Mouse (Mus musculus): ENCODE data around the gene Rac2. TPM values are rescaled to one million over a fixed set of nuclear protein-coding genes. Genes with fewer than 3 reads are reported as not detected.

The Rac2 gene
- polyA plus RNA-seq, 1 experiment from 2014 or later = 7.7 TPM

DNA sequence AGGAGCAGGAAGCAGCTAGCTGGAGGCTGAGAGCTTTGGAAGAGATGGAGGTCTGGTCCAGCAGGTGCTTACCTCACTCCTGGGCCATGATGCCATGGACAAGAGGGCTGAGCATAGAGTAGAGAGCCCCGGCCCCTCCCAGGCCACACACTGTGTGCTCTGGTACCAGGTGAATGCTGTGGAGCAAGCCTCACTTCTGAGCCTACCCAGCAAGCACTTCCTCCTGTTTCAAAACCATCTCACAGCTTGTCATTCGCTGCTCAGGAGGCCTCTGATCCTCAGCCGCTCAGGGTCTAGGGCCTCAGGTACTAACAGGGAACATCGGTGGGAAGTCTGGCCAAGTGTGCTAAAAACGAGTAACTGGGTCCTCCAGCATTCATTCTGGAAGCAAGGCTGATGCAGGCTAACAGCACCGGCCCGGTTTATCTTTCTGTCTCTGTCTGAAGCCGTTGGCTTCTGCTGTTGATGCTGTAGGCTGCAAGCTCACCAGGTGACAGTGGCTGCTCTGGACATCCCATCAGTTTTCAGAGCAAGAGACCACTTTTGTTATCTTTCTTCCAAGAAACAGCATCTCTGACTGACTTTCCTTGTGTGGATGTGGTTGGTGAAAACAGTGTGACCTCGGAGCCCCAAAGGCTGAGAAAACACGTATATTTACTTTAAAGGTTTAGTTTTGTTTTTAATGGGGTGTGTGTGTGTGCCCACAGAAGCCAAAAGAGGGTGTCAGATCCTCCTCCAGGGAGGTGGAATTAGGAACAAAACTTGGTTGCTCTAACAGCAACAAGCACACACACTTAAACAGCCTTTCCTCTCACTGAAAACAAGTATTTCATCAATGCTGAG, 14.7 kb downstream of the Rac2 start:
- no peaks in the 10 kb centered on the region; the same call in 1 of the 2 replicates for H3K27me3 ChIP-seq (replicated peaks; ENCODE audit: low read depth, poor library complexity, severe bottlenecking)
- H3K27ac ChIP-seq (replicated peaks) = no peak overlapping the region; the same call in 1 of the 2 replicates
- H3K36me3 ChIP-seq (replicated peaks) = no peaks in the 10 kb centered on the region
- DNase-seq (ENCODE audit: low spot score) = no peak
- no peaks in the 10 kb centered on the region; the same call in 1 of the 2 replicates for H3K9me3 ChIP-seq
- no peak overlapping the region for H3K4me3 ChIP-seq
- WGBS = 71% methylated on average over 10 of the region's 10 CpGs
- peaks cover 29% of the 10 kb centered on the region for H3K4me1 ChIP-seq

DNA sequence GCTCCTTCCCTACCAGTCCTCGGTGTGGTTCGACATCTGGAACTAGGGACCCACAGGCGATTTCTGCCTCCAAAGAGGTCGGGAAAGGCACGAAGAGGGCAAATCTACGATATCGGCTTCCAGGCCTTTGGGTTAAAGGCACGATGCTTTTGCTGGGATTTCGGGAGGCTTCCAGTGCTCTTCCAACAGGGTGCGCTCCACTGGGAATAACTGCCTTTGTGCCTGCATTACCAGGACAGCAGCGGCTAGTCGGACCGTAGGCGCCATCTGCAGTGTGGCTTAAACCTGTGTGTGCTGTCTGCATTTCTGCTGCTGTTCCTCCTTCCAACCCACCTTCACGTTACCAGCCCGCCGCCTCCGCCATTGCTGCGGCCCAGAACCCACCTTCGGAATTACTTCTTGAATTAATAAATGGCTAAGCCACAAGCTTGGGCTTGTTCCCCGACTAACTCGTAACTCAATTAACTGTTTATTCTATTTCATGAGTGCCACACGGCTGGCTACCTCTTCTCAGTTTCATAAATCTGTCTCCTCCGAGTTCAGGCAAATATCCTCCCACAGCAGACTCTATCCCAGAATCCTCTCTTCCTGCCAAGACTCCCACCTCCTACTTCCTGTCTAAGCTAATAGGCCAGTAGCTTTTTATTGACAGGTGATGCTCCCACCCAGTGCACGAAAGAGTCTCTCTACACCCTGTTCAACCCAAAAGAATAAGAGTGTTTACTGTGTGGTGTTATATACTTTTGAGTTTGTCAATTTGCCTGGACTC, 17.9 kb downstream of the Rac2 start:
- 56% methylated on average over 25 of the region's 25 CpGs for WGBS
- H3K4me3 ChIP-seq = peak overlapping the region; percentile 8; the same call in 1 of the 2 replicates

DNA sequence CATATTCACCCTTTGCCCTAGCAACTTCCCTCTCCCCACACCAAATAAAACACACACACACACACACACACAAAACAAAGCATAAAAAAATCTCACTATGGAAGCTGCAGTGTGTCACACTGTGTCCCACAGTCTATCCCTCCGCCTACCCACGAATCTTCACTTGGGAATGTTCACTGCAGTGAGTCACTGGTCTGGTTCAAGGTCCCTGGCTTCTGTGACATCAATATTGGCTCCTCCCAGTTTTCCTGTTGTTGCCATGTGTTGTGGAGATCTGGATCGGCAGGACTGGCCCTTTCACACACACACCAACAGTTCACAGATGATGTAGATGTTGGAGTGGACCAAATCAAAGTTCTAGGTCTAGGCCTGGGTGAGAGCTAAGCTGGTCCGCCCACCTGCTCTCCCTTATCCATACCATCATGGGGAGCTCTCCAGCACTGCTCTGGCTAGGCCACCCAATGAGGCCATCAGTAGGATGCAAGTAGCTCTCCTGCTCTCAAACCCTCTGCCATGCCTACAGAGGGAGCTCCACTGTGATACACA, 23.3 kb downstream of the Rac2 start:
- Histone ChIP-seq H3K4me3 (no peak overlapping the region), H3K36me3 (replicated peaks) (no peaks in the 10 kb centered on the region), H3K4me1 (peaks cover 29% of the 10 kb centered on the region), H3K9me3 (peaks cover 7% of the 10 kb centered on the region; the same call in 1 of the 2 replicates), H3K27me3 (replicated peaks; ENCODE audit: low read depth, poor library complexity, severe bottlenecking) (peaks cover 17% of the 10 kb centered on the region), H3K27ac (replicated peaks) (no peak overlapping the region)
- DNase-seq (ENCODE audit: low spot score) = no peak
- 81% methylated on average over 4 of the region's 4 CpGs for WGBS

More for the DNA sequence above, 17.9 kb downstream of the Rac2 start:
- Histone ChIP-seq H3K36me3 (replicated peaks) (no peaks in the 10 kb centered on the region), H3K27me3 (replicated peaks; ENCODE audit: low read depth, poor library complexity, severe bottlenecking) (no peaks in the 10 kb centered on the region; the same call in 1 of the 2 replicates), H3K4me1 (peaks cover 27% of the 10 kb centered on the region), H3K27ac (replicated peaks) (no peak overlapping the region), H3K9me3 (peaks cover 7% of the 10 kb centered on the region; the same call in 1 of the 2 replicates)
- peak; percentile 20 for DNase-seq (ENCODE audit: low spot score)

DNA sequence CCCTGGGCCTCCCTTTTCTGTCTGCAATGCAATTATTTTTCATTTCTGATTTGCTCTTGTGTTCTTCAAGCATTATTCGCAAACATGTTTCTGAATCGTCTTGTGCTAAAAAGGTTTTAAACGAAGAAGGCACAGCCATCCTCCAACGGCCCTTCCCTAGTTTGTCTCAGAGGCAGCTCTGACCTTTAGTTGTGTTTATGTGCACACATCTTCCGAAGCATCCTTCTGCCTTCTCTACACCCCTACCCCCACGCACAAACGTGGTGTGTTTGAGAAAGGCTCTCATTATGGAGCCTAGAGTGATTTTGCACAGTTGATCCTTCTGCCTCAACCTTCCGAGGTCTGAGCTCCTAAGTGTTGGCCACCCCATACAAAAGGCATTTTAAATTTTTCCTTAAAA, 23.9 kb downstream of the Rac2 start:
- H3K9me3 ChIP-seq = peaks cover 7% of the 10 kb centered on the region; the same call in 1 of the 2 replicates
- peaks cover 31% of the 10 kb centered on the region for H3K4me1 ChIP-seq
- H3K27me3 ChIP-seq (replicated peaks; ENCODE audit: low read depth, poor library complexity, severe bottlenecking) = peaks cover 23% of the 10 kb centered on the region
- no peak overlapping the region for H3K27ac ChIP-seq (replicated peaks)
- no peak for DNase-seq (ENCODE audit: low spot score)
- H3K4me3 ChIP-seq = no peak overlapping the region
- WGBS = 74% methylated on average over 8 of the region's 8 CpGs
- H3K36me3 ChIP-seq (replicated peaks) = no peaks in the 10 kb centered on the region

DNA sequence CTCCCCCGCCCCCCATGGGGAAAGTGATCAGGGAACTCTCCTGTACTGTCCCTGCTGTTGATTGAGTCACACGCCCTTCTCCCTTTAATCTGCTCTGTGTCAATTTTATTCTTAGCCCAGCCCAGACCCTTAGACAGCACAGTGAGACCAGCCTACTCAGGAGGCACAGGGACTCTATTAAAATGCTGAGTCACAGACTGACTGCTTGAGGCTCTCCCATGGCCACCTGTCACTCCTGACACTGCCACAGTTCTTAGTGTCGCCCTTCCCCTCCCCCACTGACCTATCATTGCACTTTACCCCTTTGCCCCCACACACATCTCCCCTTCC, 24.3 kb downstream of the Rac2 start:
- Histone ChIP-seq H3K27me3 (replicated peaks; ENCODE audit: low read depth, poor library complexity, severe bottlenecking) (peaks cover 27% of the 10 kb centered on the region), H3K9me3 (peaks cover 7% of the 10 kb centered on the region; the same call in 1 of the 2 replicates), H3K4me3 (no peak overlapping the region), H3K36me3 (replicated peaks) (no peaks in the 10 kb centered on the region), H3K27ac (replicated peaks) (no peak overlapping the region), H3K4me1 (peaks cover 31% of the 10 kb centered on the region)
- DNase-seq (ENCODE audit: low spot score) = no peak
- 34% methylated on average over 3 of the region's 3 CpGs for WGBS

DNA sequence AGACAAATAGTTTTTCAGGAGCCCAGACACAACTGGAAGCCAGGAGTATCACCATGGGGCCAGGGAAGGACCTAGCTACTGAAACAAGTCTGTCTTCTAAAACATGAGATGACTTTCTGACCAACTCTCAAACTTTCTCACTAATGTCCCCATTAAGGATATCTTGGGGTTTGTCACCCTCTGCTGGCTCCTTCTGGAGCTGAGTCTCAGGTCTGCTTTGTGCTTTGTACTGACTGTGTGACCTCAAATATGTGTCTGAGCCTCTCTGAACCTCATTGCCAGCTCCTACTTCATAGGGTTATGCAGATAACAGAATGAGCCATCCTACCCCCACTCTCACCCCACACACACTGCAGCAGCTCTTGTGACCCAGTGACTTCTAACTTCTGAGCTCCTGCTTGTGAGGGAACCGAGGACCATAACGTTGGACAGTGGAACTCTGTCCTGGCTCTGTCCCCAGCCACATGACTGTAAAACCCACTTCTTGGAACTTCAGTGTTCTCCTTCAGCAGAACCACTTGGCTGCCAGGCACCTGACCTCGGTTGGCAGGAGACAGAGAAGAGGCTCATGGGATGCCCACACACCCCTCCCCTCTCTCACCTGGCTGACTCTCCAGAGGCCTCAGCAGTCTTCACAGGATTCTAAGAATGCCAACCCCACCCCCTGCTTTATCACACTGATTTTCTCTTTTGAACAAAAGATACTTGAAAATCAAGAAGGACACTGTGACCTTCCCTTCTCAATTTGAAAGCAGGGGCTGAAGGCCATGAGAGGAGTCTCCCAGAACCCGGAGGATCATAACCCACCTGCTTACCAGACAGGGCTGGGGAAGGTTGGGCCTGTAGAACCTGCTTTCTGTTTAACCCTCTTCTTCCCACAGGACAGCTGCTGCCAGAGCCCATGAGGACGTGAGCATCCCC, 24.9 kb downstream of the Rac2 start:
- no peak overlapping the region for H3K4me3 ChIP-seq
- H3K9me3 ChIP-seq = peaks cover 7% of the 10 kb centered on the region; the same call in 1 of the 2 replicates
- H3K27ac ChIP-seq (replicated peaks) = no peak overlapping the region; the same call in 1 of the 2 replicates
- peaks cover 31% of the 10 kb centered on the region for H3K4me1 ChIP-seq
- no peaks in the 10 kb centered on the region for H3K36me3 ChIP-seq (replicated peaks)
- DNase-seq (ENCODE audit: low spot score) = no peak
- H3K27me3 ChIP-seq (replicated peaks; ENCODE audit: low read depth, poor library complexity, severe bottlenecking) = peaks cover 32% of the 10 kb centered on the region
- 49% methylated on average over 5 of the region's 5 CpGs for WGBS

DNA sequence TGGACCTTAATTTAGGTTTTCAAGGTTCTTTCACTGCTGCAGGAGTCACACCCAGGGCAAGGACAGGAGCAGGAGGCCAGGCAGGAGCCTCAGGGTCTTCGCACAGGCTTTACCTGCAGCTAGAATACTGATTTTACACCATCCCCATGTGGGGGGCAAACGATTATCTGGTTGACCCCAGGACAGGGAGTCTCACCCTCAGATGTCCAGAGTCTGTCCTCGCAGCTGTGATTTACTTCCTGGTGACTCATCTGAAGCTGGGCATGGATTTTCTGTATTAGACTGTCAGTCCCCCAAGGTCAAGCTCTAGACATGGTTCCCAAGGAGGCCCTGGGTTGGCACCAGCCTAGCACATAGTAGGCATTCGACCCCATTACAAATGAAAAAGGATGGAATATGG, 26.5 kb downstream of the Rac2 start:
- DNase-seq (ENCODE audit: low spot score) = no peak

DNA sequence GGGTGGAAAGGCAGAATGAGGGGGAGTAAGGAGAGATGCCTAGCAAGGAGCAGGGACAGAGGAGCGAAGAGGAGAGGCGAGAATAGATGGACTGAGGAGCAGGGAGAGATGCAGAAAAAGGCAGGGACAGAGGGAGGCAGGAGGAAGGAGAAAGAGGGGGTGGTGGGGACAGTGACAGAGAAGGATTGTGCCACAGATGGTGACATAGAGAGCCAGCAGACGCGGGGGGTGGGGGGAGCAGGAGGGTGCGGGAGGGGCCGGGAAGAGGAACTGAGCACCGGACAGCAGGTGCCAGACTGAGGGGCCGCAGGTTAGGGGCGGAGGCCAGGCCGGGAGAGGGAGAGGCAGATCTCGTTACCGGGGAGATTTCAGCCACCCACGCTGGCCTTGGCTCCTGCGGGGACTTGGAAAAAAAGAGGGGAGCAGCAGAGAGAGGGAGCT, 28.0 kb downstream of the Rac2 start, which contains the start of gene Sstr3:
Gene Sstr3 (minus strand): TSS at position 125 of the 441 bp plus-strand sequence.
- peak within 1 kb of the TSS; percentile 35; the same call in 1 of the 2 replicates for H3K27ac ChIP-seq (replicated peaks)
- 15% methylated on average over 14 of the region's 14 CpGs for WGBS
- H3K4me1 ChIP-seq = peaks cover 28% of the 10 kb centered on the region
- H3K4me3 ChIP-seq = no peak within 1 kb of the TSS
- H3K9me3 ChIP-seq = no peaks in the 10 kb centered on the region
- H3K36me3 ChIP-seq (replicated peaks) = no peaks in the 10 kb centered on the region
- DNase-seq (ENCODE audit: low spot score) = no peak
- peaks cover 49% of the 10 kb centered on the region for H3K27me3 ChIP-seq (replicated peaks; ENCODE audit: low read depth, poor library complexity, severe bottlenecking)

More for the DNA sequence above, 26.5 kb downstream of the Rac2 start:
- Histone ChIP-seq H3K9me3 (peaks cover 2% of the 10 kb centered on the region; the same call in 1 of the 2 replicates), H3K4me3 (no peak overlapping the region), H3K4me1 (peaks cover 31% of the 10 kb centered on the region), H3K27ac (replicated peaks) (no peak overlapping the region), H3K27me3 (replicated peaks; ENCODE audit: low read depth, poor library complexity, severe bottlenecking) (peaks cover 37% of the 10 kb centered on the region), H3K36me3 (replicated peaks) (no peaks in the 10 kb centered on the region)
- WGBS = 83% methylated on average over 4 of the region's 4 CpGs

DNA sequence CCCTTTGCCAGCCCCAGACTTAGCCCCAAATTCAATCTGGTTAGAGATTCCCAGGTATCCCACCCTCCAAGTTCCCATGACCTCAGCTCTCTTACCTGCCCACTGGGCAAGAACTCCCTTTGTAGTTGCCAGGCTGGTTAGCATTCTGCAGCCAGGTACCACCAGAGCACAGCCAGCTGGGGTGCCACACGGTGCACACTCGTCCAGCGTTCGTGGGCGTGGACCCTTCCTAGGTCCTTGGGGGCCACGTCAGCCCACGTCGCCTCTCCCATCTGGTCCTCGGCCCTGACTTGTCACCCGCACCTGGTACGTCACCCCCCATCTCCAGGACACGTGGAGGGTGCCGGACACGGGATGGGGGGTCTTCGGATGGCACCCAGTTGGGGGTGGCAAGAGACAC, 28.5 kb downstream of the Rac2 start:
- no peak for DNase-seq (ENCODE audit: low spot score)
- peaks cover 54% of the 10 kb centered on the region for H3K27me3 ChIP-seq (replicated peaks; ENCODE audit: low read depth, poor library complexity, severe bottlenecking)
- no peak overlapping the region for H3K27ac ChIP-seq (replicated peaks)
- H3K9me3 ChIP-seq = no peaks in the 10 kb centered on the region
- peaks cover 24% of the 10 kb centered on the region for H3K4me1 ChIP-seq
- WGBS = 83% methylated on average over 15 of the region's 15 CpGs
- H3K4me3 ChIP-seq = no peak overlapping the region
- H3K36me3 ChIP-seq (replicated peaks) = no peaks in the 10 kb centered on the region

DNA sequence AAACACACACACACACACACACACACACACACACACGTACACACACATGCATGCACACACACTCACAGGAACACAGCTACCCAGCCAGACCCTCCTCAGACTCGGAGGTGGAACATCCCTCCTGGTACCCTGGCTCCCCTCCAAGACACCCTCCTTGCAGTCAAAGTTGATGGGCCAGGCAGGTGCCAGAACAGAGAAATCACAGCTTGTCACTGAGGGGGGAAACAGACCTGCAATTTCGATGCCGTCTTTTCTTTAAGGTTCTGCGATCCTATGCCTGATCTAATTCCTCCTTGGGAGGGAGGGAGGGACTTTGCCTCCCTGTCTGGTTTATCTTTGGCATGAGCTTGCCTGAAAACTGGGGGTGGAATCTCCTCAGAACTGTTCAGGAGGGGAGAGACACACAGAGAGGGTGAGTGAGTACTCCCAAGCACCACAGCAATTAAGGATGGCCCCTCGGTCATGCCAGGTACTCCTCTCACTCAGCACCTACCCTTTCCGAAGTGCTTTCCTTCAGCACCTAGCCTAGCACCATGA, 29.7 kb downstream of the Rac2 start:
- Histone ChIP-seq H3K27ac (replicated peaks) (no peak overlapping the region), H3K27me3 (replicated peaks; ENCODE audit: low read depth, poor library complexity, severe bottlenecking) (peaks cover 62% of the 10 kb centered on the region), H3K4me1 (peaks cover 14% of the 10 kb centered on the region), H3K4me3 (no peak overlapping the region), H3K36me3 (replicated peaks) (no peaks in the 10 kb centered on the region), H3K9me3 (no peaks in the 10 kb centered on the region)
- no peak for DNase-seq (ENCODE audit: low spot score)
- 81% methylated on average over 7 of the region's 7 CpGs for WGBS

DNA sequence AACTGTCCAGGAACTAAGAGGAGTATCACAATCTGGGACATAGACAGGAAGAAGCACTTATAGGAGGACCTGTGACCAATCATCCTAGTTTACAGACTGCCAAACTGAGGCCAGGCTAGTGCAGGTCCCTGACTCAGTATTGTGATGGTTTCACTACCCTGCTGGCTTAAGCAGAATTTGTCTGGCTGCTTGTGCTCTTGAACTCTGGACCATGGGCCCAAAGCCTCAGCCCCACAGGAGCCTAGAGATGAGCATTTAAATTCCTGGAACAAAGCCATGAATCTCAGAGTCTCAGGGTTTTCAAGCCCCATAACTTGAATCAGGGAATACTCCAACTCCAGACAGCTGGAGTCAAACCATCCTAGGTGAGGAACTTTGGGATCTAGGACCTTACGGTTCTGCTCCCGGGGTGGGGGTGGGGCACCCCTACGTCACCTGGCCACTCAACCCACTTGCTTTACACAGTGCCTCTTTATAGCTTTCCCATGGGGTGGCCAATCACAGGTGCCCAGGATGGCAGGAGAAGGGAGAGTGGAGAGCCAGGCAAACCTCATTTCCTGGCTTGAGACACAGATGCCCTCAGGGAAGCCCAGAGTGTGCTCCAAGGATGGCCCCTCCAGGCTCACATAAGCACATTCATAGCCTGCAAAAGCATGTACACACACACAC, 30.4 kb downstream of the Rac2 start:
- H3K27me3 ChIP-seq (replicated peaks; ENCODE audit: low read depth, poor library complexity, severe bottlenecking) = peaks cover 63% of the 10 kb centered on the region
- no peak for DNase-seq (ENCODE audit: low spot score)

More for the DNA sequence above, 30.4 kb downstream of the Rac2 start:
- Histone ChIP-seq H3K9me3 (no peaks in the 10 kb centered on the region), H3K27ac (replicated peaks) (no peak overlapping the region), H3K4me1 (peaks cover 10% of the 10 kb centered on the region), H3K4me3 (no peak overlapping the region), H3K36me3 (replicated peaks) (no peaks in the 10 kb centered on the region)
- 83% methylated on average over 3 of the region's 3 CpGs for WGBS
